In the genomic region with DNA sequence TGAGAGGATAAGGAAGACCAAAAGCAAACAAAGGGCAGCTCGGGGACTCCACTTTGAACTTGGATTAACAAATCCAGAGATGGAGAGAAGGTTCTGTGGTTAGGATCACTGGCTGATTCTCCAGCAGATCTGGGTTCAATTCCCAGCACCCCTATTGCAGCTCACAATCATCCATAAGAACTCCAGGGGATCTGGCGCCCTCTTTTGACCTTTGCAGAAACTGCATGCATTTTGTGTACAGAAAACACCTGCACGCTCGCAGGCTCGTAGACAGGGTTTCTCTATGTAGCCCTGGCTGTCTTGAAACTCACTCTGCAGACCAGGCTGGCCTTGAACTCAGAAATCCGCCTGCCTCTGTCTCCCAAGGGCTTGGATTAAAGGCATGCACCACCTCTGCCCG, we compare ENCODE assay signal across 14 mouse cellular contexts.
DNase-seq lines count a peak whose midpoint lies in the region; ATAC-seq and TF ChIP-seq lines count a peak whose summit lies in the region.
"Had no signal": no experiment of that assay in that cellular context is flagged by ENCODE, and none has a peak within 500 bp of the region (broad histone marks: within the 10 kb centered on the region; RNA-seq: fewer than 3 reads in every experiment).

No protein-coding gene starts in this region.

- no peaks in the 10 kb centered on the region for H3K9me3 ChIP-seq in intestine, postnatal 0 days (ENCODE audit: control insufficient read depth)
- H3K9me3 ChIP-seq in intestine, embryonic 16.5 days (ENCODE audit: control insufficient read depth, low read length), result no peaks in the 10 kb centered on the region
- no peaks in the 10 kb centered on the region for H3K9me3 ChIP-seq in stomach, postnatal 0 days (ENCODE audit: control insufficient read depth, low read length)
- H3K9me3 ChIP-seq: G1E; heart, embryonic 15.5 days; hindbrain, embryonic 13.5 days; midbrain, embryonic 13.5 days had no signal

- no peaks in the 10 kb centered on the region for H3K4me1 ChIP-seq in intestine, postnatal 0 days (replicated peaks; ENCODE audit: control insufficient read depth, insufficient read depth, low read length)
- no peaks in the 10 kb centered on the region for H3K4me1 ChIP-seq in intestine, embryonic 16.5 days (ENCODE audit: control insufficient read depth, insufficient read depth, low read length)
- H3K4me1 ChIP-seq in thymus, adult 2 months (replicated peaks; ENCODE audit: control insufficient read depth, insufficient read depth, low read length), result no peaks in the 10 kb centered on the region
- no peaks in the 10 kb centered on the region for H3K4me1 ChIP-seq in stomach, postnatal 0 days (replicated peaks; ENCODE audit: control insufficient read depth, insufficient read depth)
- H3K4me1 ChIP-seq: hindbrain, embryonic 13.5 days; midbrain, embryonic 13.5 days had no signal

- H3K36me3 ChIP-seq in intestine, postnatal 0 days (ENCODE audit: control insufficient read depth, insufficient read depth), result no peaks in the 10 kb centered on the region
- no peaks in the 10 kb centered on the region for H3K36me3 ChIP-seq in intestine, embryonic 16.5 days (ENCODE audit: control insufficient read depth, insufficient read depth, low read length)
- H3K36me3 ChIP-seq in thymus, adult 2 months (ENCODE audit: control insufficient read depth, insufficient read depth, low read length), result peaks cover 13% of the 10 kb centered on the region
- no peaks in the 10 kb centered on the region for H3K36me3 ChIP-seq in stomach, postnatal 0 days (ENCODE audit: control insufficient read depth, insufficient read depth, low read length)

- no peak overlapping the region for H3K27ac ChIP-seq in intestine, postnatal 0 days (ENCODE audit: low read depth, low read length)
- no peak overlapping the region for H3K27ac ChIP-seq in intestine, embryonic 16.5 days (ENCODE audit: low read length)
- no peak overlapping the region for H3K27ac ChIP-seq in thymus, adult 2 months (ENCODE audit: control insufficient read depth, insufficient read depth, low read length)
- no peak overlapping the region for H3K27ac ChIP-seq in stomach, postnatal 0 days (replicated peaks)
- H3K27ac ChIP-seq: heart, embryonic 15.5 days; hindbrain, embryonic 13.5 days; midbrain, embryonic 13.5 days had no signal

- peak; percentile 21; the same call in 1 of the 2 replicates for TF ChIP-seq CTCF in intestine, postnatal 0 days (IDR thresholded peaks at IDR 0.05; ENCODE audit: low read depth)
- TF ChIP-seq CTCF in thymus, adult 2 months (IDR thresholded peaks at IDR 0.05; ENCODE audit: borderline replicate concordance, control insufficient read depth, extremely low read depth, insufficient read depth, low read length, poor library complexity), result no peak
- peak; percentile 28; the same call in 1 of the 2 replicates for TF ChIP-seq CTCF in stomach, postnatal 0 days (IDR thresholded peaks at IDR 0.05; ENCODE audit: low read depth)

- H3K4me2 ChIP-seq in intestine, postnatal 0 days (replicated peaks; ENCODE audit: low read depth), result no peak overlapping the region
- no peak overlapping the region for H3K4me2 ChIP-seq in intestine, embryonic 16.5 days (ENCODE audit: low read depth, low read length)
- no peak overlapping the region for H3K4me2 ChIP-seq in stomach, postnatal 0 days (replicated peaks; ENCODE audit: low read depth)
- H3K4me2 ChIP-seq: heart, embryonic 15.5 days; hindbrain, embryonic 13.5 days; midbrain, embryonic 13.5 days had no signal

- DNase-seq in thymus, postnatal 25 days, result peak; percentile 7
- no peak for DNase-seq in thymus, adult 2 months
- DNase-seq in R1 (ENCODE audit: low read depth, low spot score), result peak; percentile 79
- DNase-seq in stomach, postnatal 0 days (ENCODE audit: low spot score), result no peak
- DNase-seq in urinary bladder, postnatal 14 days (ENCODE audit: low spot score), result no peak
- no peak for DNase-seq in adrenal gland, adult 8-10 months
- DNase-seq: embryo, embryonic 11 days had no signal

- H3K27me3 ChIP-seq in intestine, postnatal 0 days (replicated peaks; ENCODE audit: control insufficient read depth, insufficient read depth, low read length), result no peaks in the 10 kb centered on the region
- H3K27me3 ChIP-seq in intestine, embryonic 16.5 days (replicated peaks; ENCODE audit: control insufficient read depth, insufficient read depth, low read length), result no peaks in the 10 kb centered on the region
- no peaks in the 10 kb centered on the region for H3K27me3 ChIP-seq in thymus, adult 2 months (ENCODE audit: control insufficient read depth, insufficient read depth, low read length)
- H3K27me3 ChIP-seq in stomach, postnatal 0 days (ENCODE audit: control insufficient read depth, insufficient read depth, low read length), result no peaks in the 10 kb centered on the region
- H3K27me3 ChIP-seq: heart, embryonic 15.5 days; hindbrain, embryonic 13.5 days; midbrain, embryonic 13.5 days had no signal

- H3K9ac ChIP-seq in intestine, postnatal 0 days (ENCODE audit: low read depth, low read length), result no peak overlapping the region
- no peak overlapping the region for H3K9ac ChIP-seq in intestine, embryonic 16.5 days (ENCODE audit: low read depth, low read length)
- H3K9ac ChIP-seq in stomach, postnatal 0 days (ENCODE audit: low read length), result no peak overlapping the region
- H3K9ac ChIP-seq: heart, embryonic 15.5 days; hindbrain, embryonic 13.5 days; midbrain, embryonic 13.5 days had no signal

- no peak for TF ChIP-seq POLR2A in thymus, adult 2 months (IDR thresholded peaks at IDR 0.05; ENCODE audit: control insufficient read depth, extremely low read depth, insufficient read depth, low read length, poor library complexity)

- TF ChIP-seq EP300 in stomach, postnatal 0 days (optimal IDR thresholded peaks at IDR 0.05), result no peak

- WGBS in intestine, postnatal 0 days, result 87% methylated on average over 7 of the region's 7 CpGs
- WGBS in intestine, embryonic 16.5 days, result 82% methylated on average over 7 of the region's 7 CpGs
- WGBS in thymus, adult 2 months, result 95% methylated on average over 7 of the region's 7 CpGs
- 84% methylated on average over 7 of the region's 7 CpGs for WGBS in stomach, postnatal 0 days

- H3K4me3 ChIP-seq in intestine, postnatal 0 days (ENCODE audit: low read depth, low read length), result no peak overlapping the region
- no peak overlapping the region for H3K4me3 ChIP-seq in intestine, embryonic 16.5 days (ENCODE audit: low read length)
- no peak overlapping the region for H3K4me3 ChIP-seq in thymus, adult 2 months (ENCODE audit: control insufficient read depth, insufficient read depth, low read length)
- no peak overlapping the region for H3K4me3 ChIP-seq in stomach, postnatal 0 days (ENCODE audit: low read depth, low read length)
- H3K4me3 ChIP-seq: heart, embryonic 15.5 days; hindbrain, embryonic 13.5 days; midbrain, embryonic 13.5 days had no signal

- ATAC-seq in intestine, postnatal 0 days, result no peak
- ATAC-seq in intestine, embryonic 16.5 days, result no peak
- no peak for ATAC-seq in stomach, postnatal 0 days (ENCODE audit: low FRiP score, low TSS enrichment)
- ATAC-seq: forebrain, embryonic 16.5 days; midbrain, embryonic 13.5 days had no signal

Comparison
In these comparisons a context has a peak if more than half of its experiments do, and no peak if none do; other contexts are left out.
1. DNase-seq: peak in thymus, postnatal 25 days (single experiment) and R1 (single experiment); none in thymus, adult 2 months (single experiment), stomach, postnatal 0 days (single experiment), urinary bladder, postnatal 14 days (single experiment) and adrenal gland, adult 8-10 months (single experiment).